ENCODE assay signal across 30 mouse cellular contexts in the genomic region with DNA sequence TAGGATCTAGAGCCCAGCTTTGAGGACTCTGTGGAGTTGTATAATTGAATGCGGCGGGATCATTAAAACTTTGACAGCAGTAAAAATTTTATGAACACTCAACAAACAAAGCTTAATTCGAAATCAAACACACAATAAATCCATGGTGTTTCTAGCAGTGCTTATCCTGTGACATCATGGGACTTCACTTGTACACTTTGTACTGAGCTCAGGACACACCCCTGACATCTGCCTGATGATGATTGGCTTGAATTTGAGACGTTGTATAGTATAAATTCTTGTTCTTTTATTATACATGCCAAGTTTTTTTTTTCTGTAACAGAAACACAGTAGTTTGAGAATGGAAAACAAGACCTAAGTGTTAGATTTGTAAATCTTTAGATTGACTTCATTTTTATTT. TPM values are rescaled to one million over a fixed set of nuclear protein-coding genes. Genes with fewer than 3 reads are reported as not detected.
"Had no signal": no experiment of that assay in that cellular context is flagged by ENCODE, and none has a peak within 500 bp of the region (broad histone marks: within the 10 kb centered on the region; RNA-seq: fewer than 3 reads in every experiment).

No protein-coding gene starts in this region.

- ATAC-seq: hindbrain, embryonic 16.5 days; inflammation-experienced regulatory T-cells, adult 6 months; intestine, embryonic 15.5 days; intestine, postnatal 0 days had no signal

- DNase-seq: gastrocnemius, adult 2 months; gastrocnemius, postnatal 10 days; gastrocnemius, postnatal 25 days; heart, adult 2 months; heart, postnatal 10 days; heart, postnatal 4 days; kidney, adult 18-20 months; kidney, adult 8-10 months; kidney, postnatal 10 days; kidney, postnatal 25 days; kidney, postnatal 4 days; liver had no signal

- H3K27ac ChIP-seq: gastrocnemius, adult 2 months; heart, adult 2 months; hindbrain, embryonic 10.5 days; hindbrain, embryonic 12.5 days; hindbrain, embryonic 14.5 days; intestine, embryonic 15.5 days; layer of hippocampus, adult 2 months; left cerebral cortex, adult 2 months; limb, embryonic 10.5 days; limb, embryonic 12.5 days had no signal

- H3K4me1 ChIP-seq: heart, embryonic 12.5 days; hindbrain, embryonic 10.5 days; hindbrain, embryonic 12.5 days; intestine, embryonic 15.5 days; limb, embryonic 10.5 days had no signal

- H3K9me3 ChIP-seq: heart, embryonic 12.5 days; hindbrain, embryonic 10.5 days; hindbrain, embryonic 12.5 days; intestine, embryonic 15.5 days; limb, embryonic 10.5 days; limb, embryonic 12.5 days had no signal

- H3K27me3 ChIP-seq: heart, embryonic 12.5 days; hindbrain, embryonic 12.5 days; intestine, embryonic 15.5 days; limb, embryonic 12.5 days had no signal

- H3K9ac ChIP-seq: heart, embryonic 12.5 days; hindbrain, embryonic 12.5 days; hindbrain, embryonic 14.5 days; intestine, embryonic 15.5 days; limb, embryonic 12.5 days had no signal

- H3K4me3 ChIP-seq: gastrocnemius, adult 2 months; heart, adult 2 months; heart, embryonic 12.5 days; hindbrain, embryonic 10.5 days; hindbrain, embryonic 12.5 days; intestine, embryonic 15.5 days; layer of hippocampus, adult 2 months; left cerebral cortex, adult 2 months; limb, embryonic 10.5 days; limb, embryonic 12.5 days had no signal

- H3K36me3 ChIP-seq: heart, embryonic 12.5 days; hindbrain, embryonic 10.5 days; hindbrain, embryonic 12.5 days; intestine, embryonic 15.5 days; limb, embryonic 10.5 days; limb, embryonic 12.5 days had no signal

- H3K4me2 ChIP-seq: heart, embryonic 12.5 days; hindbrain, embryonic 12.5 days; hindbrain, embryonic 14.5 days; intestine, embryonic 15.5 days; limb, embryonic 12.5 days; liver, embryonic 11.5 days had no signal

RNA-seq across cellular contexts. Expression of a gene that starts 8.4 kb away (rescaled TPM):
- polyA plus RNA-seq: frontal cortex, adult 2 months; heart, adult 2 months; heart, embryonic 12.5 days; heart, embryonic 14.5 days; heart, embryonic 16.5 days; inflammation-experienced regulatory T-cells, adult 6 months; intestine, postnatal 0 days; kidney, embryonic 14.5 days; limb, embryonic 10.5 days; limb, embryonic 12.5 days; limb, embryonic 14.5 days; liver, embryonic 11.5 days had no signal
